Mouse (Mus musculus) heart, postnatal 0 days (tissue): ENCODE measurements around the gene Dusp15.

Experiments used
- CTCF ChIP-seq: IDR thresholded peaks from 2 replicates; pipeline ENCODE4 v1.5.1; 2016; ENCODE audit warnings: antibody characterized with exemption, control low read depth, low read depth
- EP300 ChIP-seq: IDR thresholded peaks from 2 replicates; pipeline ENCODE4 v1.6.1; 2016; ENCODE audit warnings: antibody characterized with exemption, low read depth

GRCm38 (mm10) chr2:152985582-152985981, 34.1 kb upstream of the Dusp15 start:
- TF ChIP-seq CTCF (no peak), EP300 (no peak)
